In the genomic region with DNA sequence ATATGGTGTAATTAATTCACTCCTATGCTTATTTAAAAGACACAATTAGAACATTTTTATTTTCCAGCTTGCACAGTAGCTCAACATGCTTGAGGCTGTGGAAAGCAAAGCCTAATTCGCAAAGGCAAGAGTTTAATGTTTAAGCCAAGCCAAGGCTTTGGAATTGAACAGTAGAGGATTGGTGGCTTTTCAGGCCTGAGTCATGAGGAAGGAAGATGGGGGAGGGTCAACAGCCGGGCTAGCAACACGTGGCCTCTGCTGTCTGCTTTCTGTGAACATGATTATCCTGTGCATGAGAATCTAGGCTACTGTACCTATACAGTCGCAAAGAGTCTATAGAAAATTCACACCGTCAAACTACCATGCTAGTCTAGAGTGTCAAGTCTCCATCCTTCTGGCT, we compare ENCODE assay signal across 10 mouse cellular contexts. TPM values are rescaled to one million over a fixed set of nuclear protein-coding genes. Genes with fewer than 3 reads are reported as not detected.
A peak's percentile ranks its signal among the peaks of the same experiment; 100 is the strongest.
DNase-seq lines count a peak whose midpoint lies in the region; ATAC-seq and TF ChIP-seq lines count a peak whose summit lies in the region.
"Had no signal": no experiment of that assay in that cellular context is flagged by ENCODE, and none has a peak within 500 bp of the region (broad histone marks: within the 10 kb centered on the region; RNA-seq: fewer than 3 reads in every experiment).

No protein-coding gene starts in this region.

- 0 out of 2 replicates have a peak, but pooled peaks have one; percentile 53 for ATAC-seq in liver, postnatal 0 days
- ATAC-seq in megakaryocyte-erythroid progenitor cell, adult 5-6 weeks (replicated peaks; ENCODE audit: low FRiP score, low TSS enrichment, poor library complexity, severe bottlenecking): no peak

- H3K9me3 ChIP-seq in liver, postnatal 0 days (ENCODE audit: low read length): no peaks in the 10 kb centered on the region
- H3K9me3 ChIP-seq: embryonic facial prominence, embryonic 15.5 days had no signal

- no peak for TF ChIP-seq EP300 in liver, postnatal 0 days (IDR thresholded peaks at IDR 0.05; ENCODE audit: low read depth)

- no peak overlapping the region for H3K9ac ChIP-seq in liver, postnatal 0 days (replicated peaks)
- H3K9ac ChIP-seq: embryonic facial prominence, embryonic 15.5 days had no signal

- H3K27me3 ChIP-seq in liver, postnatal 0 days (ENCODE audit: insufficient read depth, low read length): no peaks in the 10 kb centered on the region
- H3K27me3 ChIP-seq: embryonic facial prominence, embryonic 15.5 days had no signal

- 31% methylated on average over 5 of the region's 5 CpGs for WGBS in liver, postnatal 0 days (ENCODE audit: insufficient replicate concordance)

- DNase-seq in adrenal gland, adult 2 months: peak; percentile 57
- no peak for DNase-seq in adrenal gland, adult 18-20 months (ENCODE audit: low spot score in 2 of 2)
- peak; percentile 44 for DNase-seq in NIH3T3 (ENCODE audit: low read depth)
- peak; percentile 79 to 83 for DNase-seq in kidney, adult 8-10 months
- no peak for DNase-seq in liver, postnatal 0 days
- DNase-seq in frontal cortex, postnatal 25 days (ENCODE audit: low spot score in 2 of 2): no peak
- DNase-seq in urinary bladder, postnatal 10 days (ENCODE audit: low spot score): no peak
- DNase-seq: heart, adult 18-20 months had no signal

- no peak for TF ChIP-seq CTCF in liver, postnatal 0 days (IDR thresholded peaks at IDR 0.05; ENCODE audit: low read depth)

- no peak overlapping the region for H3K27ac ChIP-seq in liver, postnatal 0 days (ENCODE audit: low read depth)
- H3K27ac ChIP-seq: embryonic facial prominence, embryonic 15.5 days had no signal

- H3K4me3 ChIP-seq in liver, postnatal 0 days (ENCODE audit: low read depth, low read length): no peak overlapping the region
- H3K4me3 ChIP-seq: embryonic facial prominence, embryonic 15.5 days had no signal

- peaks cover 11% of the 10 kb centered on the region for H3K36me3 ChIP-seq in liver, postnatal 0 days (replicated peaks; ENCODE audit: insufficient read depth, low read length)

- peaks cover 28% of the 10 kb centered on the region for H3K4me1 ChIP-seq in liver, postnatal 0 days (ENCODE audit: insufficient read depth)

- H3K4me2 ChIP-seq in liver, postnatal 0 days (ENCODE audit: low read depth, low read length): no peak overlapping the region
- H3K4me2 ChIP-seq: embryonic facial prominence, embryonic 15.5 days had no signal

RNA-seq across cellular contexts. Expression of gene Arid5b, which starts 9.9 kb away (rescaled TPM):
- total RNA-seq in adrenal gland, adult 2 months (2021): 10 to 100 TPM; 19.8 to 25.1 TPM
- 3.2 and 6.2 TPM in 2 replicates for polyA plus RNA-seq in adrenal gland, adult 2 months (2012; rRNA removed)
- 10 to 100 TPM; 14.0 to 25.3 TPM for total RNA-seq in adrenal gland, adult 18-20 months (2021)
- 8.1 and 12.2 TPM in 2 replicates for polyA plus RNA-seq in liver, postnatal 0 days (2015; fragmentation: Nextera tagmentation; extraction: Ambion mirVana)
- 0.59 and 1.7 TPM in 2 replicates for total RNA-seq in megakaryocyte-erythroid progenitor cell, adult 5-6 weeks (2014; fragmentation: Nextera tagmentation)
- 1.2 and 1.6 TPM in 2 replicates for total RNA-seq in megakaryocyte-erythroid progenitor cell, adult 5-6 weeks (2017)

Comparison
In these comparisons a context has a peak if more than half of its experiments do, and no peak if none do; other contexts are left out.
1. DNase-seq: peak in adrenal gland, adult 2 months (single experiment), NIH3T3 (single experiment) and kidney, adult 8-10 months (2 of 2); none in adrenal gland, adult 18-20 months (0 of 2), liver, postnatal 0 days (single experiment), frontal cortex, postnatal 25 days (0 of 2) and urinary bladder, postnatal 10 days (single experiment).
2. RNA of gene Arid5b, which starts 9.9 kb away (total RNA-seq): 14.0 to 25.3 TPM in adrenal gland, adult 18-20 months and 19.8 to 25.1 TPM in adrenal gland, adult 2 months; 0.59 to 1.7 TPM in megakaryocyte-erythroid progenitor cell, adult 5-6 weeks; every median in the first group is over 4 times any median in the second.